Comparison of ENCODE assay signal across 24 mouse cellular contexts in genomic region chr16:34986211-34986825, GRCm38 (mm10).
"Had no signal": no experiment of that assay in that cellular context is flagged by ENCODE, and none has a peak within 500 bp of the region (broad histone marks: within the 10 kb centered on the region; RNA-seq: fewer than 3 reads in every experiment).

No protein-coding gene starts in this region.

- H3K9me3 ChIP-seq: limb, embryonic 12.5 days; limb, embryonic 15.5 days; megakaryocyte, embryonic 14.5 days; midbrain, embryonic 10.5 days; midbrain, embryonic 13.5 days; neural tube, embryonic 13.5 days; stomach, embryonic 15.5 days had no signal

- H3K27ac ChIP-seq: limb, embryonic 12.5 days; limb, embryonic 15.5 days; liver, embryonic 14.5 days; macrophage; midbrain, embryonic 10.5 days; midbrain, embryonic 13.5 days; neural tube, embryonic 13.5 days; stomach, embryonic 15.5 days had no signal

- H3K36me3 ChIP-seq: limb, embryonic 12.5 days; limb, embryonic 15.5 days; midbrain, embryonic 13.5 days; neural tube, embryonic 13.5 days; stomach, embryonic 15.5 days had no signal

- H3K4me2 ChIP-seq: limb, embryonic 12.5 days; limb, embryonic 15.5 days; liver, embryonic 11.5 days; lung, embryonic 14.5 days; midbrain, embryonic 13.5 days; neural tube, embryonic 13.5 days; stomach, embryonic 15.5 days had no signal

- H3K27me3 ChIP-seq: limb, embryonic 12.5 days; megakaryocyte, embryonic 14.5 days; midbrain, embryonic 13.5 days; stomach, embryonic 15.5 days had no signal

- H3K9ac ChIP-seq: limb, embryonic 12.5 days; limb, embryonic 15.5 days; liver, embryonic 14.5 days; liver, postnatal 0 days; lung, embryonic 14.5 days; midbrain, embryonic 13.5 days; neural tube, embryonic 13.5 days; stomach, embryonic 15.5 days had no signal

- DNase-seq: kidney, adult 18-20 months; kidney, adult 9 months; kidney, postnatal 14 days; kidney, postnatal 4 days; left cerebral cortex, postnatal 4 days; liver, postnatal 0 days; lung, embryonic 14.5 days; right cerebral cortex, postnatal 14 days; right cerebral cortex, postnatal 4 days; spleen, adult 18-20 months; thymus, postnatal 4 days had no signal

- ATAC-seq: liver, postnatal 0 days; lung, postnatal 0 days; midbrain, embryonic 13.5 days; midbrain, embryonic 16.5 days had no signal

- H3K4me3 ChIP-seq: limb, embryonic 12.5 days; limb, embryonic 15.5 days; megakaryocyte, embryonic 14.5 days; midbrain, embryonic 10.5 days; midbrain, embryonic 13.5 days; myocyte; neural tube, embryonic 13.5 days; stomach, embryonic 15.5 days had no signal

- H3K4me1 ChIP-seq: neural tube, embryonic 13.5 days had no signal
